Mouse (Mus musculus) embryonic facial prominence, embryonic 14.5 days (tissue): ENCODE data around the gene Ang. TPM values are rescaled to one million over a fixed set of nuclear protein-coding genes. Genes with fewer than 3 reads are reported as not detected.

ENCODE experiments used
- ATAC-seq: fragments of 200-750 bp; cut with Nextera tagmentation; 2 replicates; pipeline ENCODE4 v1.8.0; 2017; ENCODE audit warnings: low read depth, moderate number of reproducible peaks, moderate TSS enrichment
- DNase-seq: peaks from one replicate; pipeline ENCODE4 v3.0.0-alpha.2; 2015; ENCODE audit warnings: low spot score
- H3K27ac ChIP-seq: fragments of 300-500 bp; sonication (generic); replicated peaks from 2 replicates; pipeline ENCODE4 v1.5.1; 2014; ENCODE audit warnings: low read depth, mild to moderate bottlenecking, low read length, moderate library complexity
- H3K27me3 ChIP-seq: fragments of 300-500 bp; sonication (generic); replicated peaks from 2 replicates; pipeline ENCODE4 v1.6.1; 2014; ENCODE audit warnings: low read length; ENCODE audit not compliant: control insufficient read depth, insufficient read depth
- H3K36me3 ChIP-seq: fragments of 300-500 bp; sonication (generic); 2 replicates; pipeline ENCODE4 v1.6.1; 2014; ENCODE audit warnings: low read length, mixed read lengths; ENCODE audit not compliant: control insufficient read depth, insufficient read depth
- H3K4me1 ChIP-seq: fragments of 300-500 bp; sonication (generic); 2 replicates; pipeline ENCODE4 v1.6.1; 2014; ENCODE audit warnings: antibody characterized with exemption, low read length; ENCODE audit not compliant: control insufficient read depth, insufficient read depth
- H3K4me2 ChIP-seq: fragments of 300-500 bp; sonication (generic); 2 replicates; pipeline ENCODE4 v1.6.1; 2014; ENCODE audit warnings: low read depth, mild to moderate bottlenecking, low read length, moderate library complexity, mixed read lengths
- H3K4me3 ChIP-seq: fragments of 300-500 bp; sonication (generic); 2 replicates; pipeline ENCODE4 v1.5.1; 2014; ENCODE audit warnings: low read depth, mild to moderate bottlenecking, low read length
- H3K9ac ChIP-seq: fragments of 300-500 bp; sonication (generic); 2 replicates; pipeline ENCODE4 v1.6.1; 2014; ENCODE audit warnings: low read depth, mild to moderate bottlenecking, low read length, moderate library complexity, mixed read lengths
- H3K9me3 ChIP-seq: fragments of 300-500 bp; sonication (generic); 2 replicates; pipeline ENCODE4 v1.6.1; 2016; ENCODE audit warnings: low read length; ENCODE audit not compliant: control insufficient read depth
- WGBS: fragments of 180-500 bp; shearing (Covaris S2); extraction: QIAGEN DNeasy Blood & Tissue Kit; methylation state at CpG from one replicate; pipeline ENCODE4 v1.1.7; 2014; 5-methylcytosine and 5-hydroxymethylcytosine counted together
- polyA plus RNA-seq: library from polyadenylated mRNA; unstranded; fragments of >200 nt; fragmentation: Nextera tagmentation; extraction: Ambion mirVana; gene quantifications from 2 replicates; pipeline ENCODE4 v1.2.1, GENCODE M21; 2014

Ang gene
- polyA plus RNA-seq, 1 experiment from 2014 or later = 10.3 TPM

GRCm38 (mm10) chr14:51085086-51085485, 5.9 kb upstream of the Ang start:
- DNase-seq = no peak
- H3K4me2 ChIP-seq = no peak overlapping the region
- H3K4me3 ChIP-seq = no peak overlapping the region
- no peak overlapping the region for H3K27ac ChIP-seq
- H3K4me1 ChIP-seq = no peaks in the 10 kb centered on the region
- WGBS = 77% methylated on average over 2 of the region's 2 CpGs
- no peaks in the 10 kb centered on the region for H3K9me3 ChIP-seq
- no peak overlapping the region for H3K9ac ChIP-seq
- H3K27me3 ChIP-seq = peaks cover 2% of the 10 kb centered on the region; the same call in 1 of the 2 replicates
- H3K36me3 ChIP-seq = no peaks in the 10 kb centered on the region
- ATAC-seq = no peak

GRCm38 (mm10) chr14:51085911-51086310, 5.0 kb upstream of the Ang start:
- 73% methylated on average over 4 of the region's 4 CpGs for WGBS
- Histone ChIP-seq H3K4me3 (no peak overlapping the region), H3K4me2 (no peak overlapping the region), H3K36me3 (no peaks in the 10 kb centered on the region), H3K9ac (no peak overlapping the region), H3K27me3 (no peaks in the 10 kb centered on the region), H3K9me3 (no peaks in the 10 kb centered on the region), H3K4me1 (no peaks in the 10 kb centered on the region), H3K27ac (no peak overlapping the region)
- ATAC-seq (no peak), DNase-seq (no peak)

- peak; percentile 51 for DNase-seq
- WGBS = 8% methylated on average over 9 of the region's 9 CpGs
- Histone ChIP-seq H3K9ac (0 out of 2 replicates have a peak overlapping the region, but pooled peaks have one; percentile 54), H3K9me3 (no peaks in the 10 kb centered on the region), H3K27ac (no peak overlapping the region; the same call in 1 of the 2 replicates), H3K4me1 (peaks cover 3% of the 10 kb centered on the region; the same call in 1 of the 2 replicates), H3K36me3 (no peaks in the 10 kb centered on the region), H3K4me3 (peak overlapping the region; percentile 55), H3K27me3 (no peaks in the 10 kb centered on the region), H3K4me2 (peak overlapping the region; percentile 67)
- ATAC-seq = no peak
Observed at GRCm38 (mm10) chr14:51087762-51088161, 3.2 kb upstream of the Ang start.

- H3K9ac ChIP-seq = peak overlapping the region; percentile 54
- peak; percentile 91 for DNase-seq
- peaks cover 3% of the 10 kb centered on the region; the same call in 1 of the 2 replicates for H3K4me1 ChIP-seq
- H3K4me3 ChIP-seq = peak overlapping the region; percentile 55
- peak overlapping the region; percentile 65 for H3K27ac ChIP-seq
- no peaks in the 10 kb centered on the region for H3K36me3 ChIP-seq
- H3K4me2 ChIP-seq = peak overlapping the region; percentile 67
- peak; percentile 19 for ATAC-seq
- no peaks in the 10 kb centered on the region for H3K9me3 ChIP-seq
- under 1% methylated on average over 23 of the region's 23 CpGs for WGBS
- H3K27me3 ChIP-seq = no peaks in the 10 kb centered on the region
Observed at GRCm38 (mm10) chr14:51088166-51088969, 2.6 kb upstream of the Ang start.

GRCm38 (mm10) chr14:51088970-51089673, 1.8 kb upstream of the Ang start:
- no peaks in the 10 kb centered on the region for H3K36me3 ChIP-seq
- H3K9me3 ChIP-seq = no peaks in the 10 kb centered on the region
- under 1% methylated on average over 33 of the region's 34 CpGs for WGBS
- peaks cover 3% of the 10 kb centered on the region; the same call in 1 of the 2 replicates for H3K4me1 ChIP-seq
- peak overlapping the region; percentile 66 for H3K9ac ChIP-seq
- no peaks in the 10 kb centered on the region for H3K27me3 ChIP-seq
- H3K4me3 ChIP-seq = peak overlapping the region; percentile 55
- H3K4me2 ChIP-seq = peak overlapping the region; percentile 67
- ATAC-seq (peak; percentile 95), DNase-seq (peak; percentile 97)
- peak overlapping the region; percentile 89 for H3K27ac ChIP-seq

- ATAC-seq = no peak
- peak overlapping the region; percentile 89 for H3K27ac ChIP-seq
- peak overlapping the region; percentile 66 for H3K9ac ChIP-seq
- DNase-seq = no peak
- no peaks in the 10 kb centered on the region for H3K9me3 ChIP-seq
- H3K27me3 ChIP-seq = no peaks in the 10 kb centered on the region
- 1% methylated on average over 15 of the region's 15 CpGs for WGBS
- no peaks in the 10 kb centered on the region for H3K36me3 ChIP-seq
- peak overlapping the region; percentile 55 for H3K4me3 ChIP-seq
- peaks cover 3% of the 10 kb centered on the region; the same call in 1 of the 2 replicates for H3K4me1 ChIP-seq
- peak overlapping the region; percentile 67 for H3K4me2 ChIP-seq
Observed at GRCm38 (mm10) chr14:51089674-51090076, 1.3 kb upstream of the Ang start.

- ATAC-seq = peak; percentile 48
Observed at GRCm38 (mm10) chr14:51090077-51090781, 721 bp upstream of the Ang start.

GRCm38 (mm10) chr14:51092073-51092620, 1.2 kb downstream of the Ang start:
- no peak overlapping the region for H3K27ac ChIP-seq
- WGBS = 42% methylated on average over 8 of the region's 8 CpGs
- no peak for DNase-seq

More at GRCm38 (mm10) chr14:51090077-51090781, 721 bp upstream of the Ang start:
- Histone ChIP-seq H3K36me3 (no peaks in the 10 kb centered on the region), H3K4me1 (peaks cover 3% of the 10 kb centered on the region; the same call in 1 of the 2 replicates), H3K27me3 (no peaks in the 10 kb centered on the region), H3K9me3 (no peaks in the 10 kb centered on the region), H3K9ac (peak overlapping the region; percentile 72), H3K4me2 (peak overlapping the region; percentile 67), H3K27ac (peak overlapping the region; percentile 89), H3K4me3 (peak overlapping the region; percentile 55)
- DNase-seq = peak; percentile 86
- under 1% methylated on average over 27 of the region's 27 CpGs for WGBS

More at GRCm38 (mm10) chr14:51092073-51092620, 1.2 kb downstream of the Ang start:
- peak overlapping the region; percentile 55 for H3K4me3 ChIP-seq
- H3K27me3 ChIP-seq = no peaks in the 10 kb centered on the region
- peak overlapping the region; percentile 67 for H3K4me2 ChIP-seq
- H3K9ac ChIP-seq = peak overlapping the region; percentile 26; the same call in 1 of the 2 replicates
- H3K4me1 ChIP-seq = peaks cover 3% of the 10 kb centered on the region; the same call in 1 of the 2 replicates
- H3K9me3 ChIP-seq = no peaks in the 10 kb centered on the region
- ATAC-seq = no peak
- no peaks in the 10 kb centered on the region for H3K36me3 ChIP-seq
